Mouse (Mus musculus): ENCODE data around the gene Cabp2.

DNA sequence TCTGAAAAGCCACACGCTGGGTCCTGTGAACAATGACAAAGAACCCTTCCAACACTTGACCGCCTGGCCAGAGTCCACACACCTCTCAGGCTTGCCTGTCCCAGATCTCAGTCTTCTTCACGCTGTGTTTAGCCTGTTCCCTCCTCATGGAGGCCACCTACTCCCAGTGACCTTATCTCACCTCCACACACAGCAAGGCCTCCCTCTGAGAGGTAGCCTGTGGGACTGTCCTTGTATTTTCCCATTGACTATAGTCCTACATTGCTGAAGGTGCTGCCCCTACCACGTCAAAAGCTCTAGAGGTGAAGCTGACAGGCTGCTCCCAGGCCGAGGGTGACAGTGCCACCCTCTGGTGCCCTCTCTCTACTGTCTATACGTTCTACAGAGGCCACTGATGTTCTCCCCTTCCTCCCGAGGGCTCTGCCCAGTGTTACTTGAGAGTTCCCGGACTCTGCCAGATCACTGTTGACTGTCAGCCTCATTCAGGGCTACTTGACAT, 818 bp upstream of the Cabp2 start:
- peak; percentile 26; the same call in 1 of the 2 replicates for TF ChIP-seq CTCF (IDR thresholded peaks at IDR 0.05)
- no peak for TF ChIP-seq EP300 (IDR thresholded peaks at IDR 0.05; ENCODE audit: insufficient read depth, low read depth, low read length)
- TF ChIP-seq POLR2A (IDR thresholded peaks at IDR 0.05; ENCODE audit: insufficient read depth, low read depth, low read length): no peak
